In genomic region chr13:30636453-30636852, GRCm38 (mm10) we compare ENCODE assay signal across 7 mouse cellular contexts.
"Had no signal": no experiment of that assay in that cellular context is flagged by ENCODE, and none has a peak within 500 bp of the region (broad histone marks: within the 10 kb centered on the region; RNA-seq: fewer than 3 reads in every experiment).

No protein-coding gene starts in this region.

- DNase-seq: kidney, adult 2 months; kidney, postnatal 25 days; lung, adult 2 months; lung, postnatal 4 days; midbrain, embryonic 14.5 days; retina, postnatal 1 day; right cerebral cortex, postnatal 4 days had no signal
